Mouse (Mus musculus) skeletal muscle tissue, adult 2 months (tissue): ENCODE measurements around the gene Lgals8.
"Not testable (repeated sequence)": the region's sequence is repeated elsewhere in the genome, so short reads cannot be mapped to it uniquely, and the experiment has no call there.

ENCODE experiments used
- DNase-seq: peaks from one replicate; pipeline ENCODE4 v3.0.0-alpha.2; 2012; ENCODE audit warnings: low read depth, low spot score

The Lgals8 gene

GRCm38 (mm10) chr13:12464844-12465243 lies at the start of gene Lgals8:
Gene Lgals8, minus strand, starts transcription at chr13:12464944.
- no peak for DNase-seq

DNA sequence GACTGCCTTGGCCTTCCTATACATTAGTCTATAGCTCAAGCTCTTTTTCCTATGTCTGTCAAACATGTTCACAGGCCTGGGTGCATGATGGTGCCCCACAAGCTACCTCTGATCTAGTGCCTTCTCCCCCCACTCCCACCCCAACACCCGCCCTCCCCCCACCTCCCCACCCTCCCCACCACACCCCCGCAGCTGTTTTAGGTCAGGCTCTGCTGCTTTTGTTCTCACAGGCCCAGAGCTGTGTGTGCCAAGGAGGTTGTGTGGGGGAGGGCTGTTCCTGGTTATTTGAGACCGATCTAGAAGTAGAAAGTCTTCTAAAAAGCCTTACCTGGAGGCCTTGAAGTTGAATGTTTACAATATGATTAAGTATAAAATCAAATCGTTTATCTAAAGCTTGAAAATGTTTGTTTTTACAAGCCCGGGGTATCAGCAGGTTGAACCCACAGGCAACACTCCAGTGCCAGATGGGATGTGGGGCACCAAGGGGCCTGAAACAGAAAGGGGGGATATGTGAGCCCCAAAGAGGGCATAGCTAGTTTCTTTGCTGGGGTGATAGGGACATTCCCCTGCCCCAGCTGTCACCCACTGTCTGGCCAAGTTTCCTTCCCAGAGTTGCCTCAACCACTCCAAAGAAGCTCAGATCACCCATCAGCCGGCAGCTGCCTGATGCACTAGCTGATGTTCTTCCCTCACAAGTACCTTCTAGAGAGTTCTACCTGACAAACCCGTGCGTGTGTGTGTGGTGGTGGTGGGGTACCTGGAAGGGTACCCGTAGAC lies 46.6 kb upstream of the Lgals8 start:
- no peak for DNase-seq

DNA sequence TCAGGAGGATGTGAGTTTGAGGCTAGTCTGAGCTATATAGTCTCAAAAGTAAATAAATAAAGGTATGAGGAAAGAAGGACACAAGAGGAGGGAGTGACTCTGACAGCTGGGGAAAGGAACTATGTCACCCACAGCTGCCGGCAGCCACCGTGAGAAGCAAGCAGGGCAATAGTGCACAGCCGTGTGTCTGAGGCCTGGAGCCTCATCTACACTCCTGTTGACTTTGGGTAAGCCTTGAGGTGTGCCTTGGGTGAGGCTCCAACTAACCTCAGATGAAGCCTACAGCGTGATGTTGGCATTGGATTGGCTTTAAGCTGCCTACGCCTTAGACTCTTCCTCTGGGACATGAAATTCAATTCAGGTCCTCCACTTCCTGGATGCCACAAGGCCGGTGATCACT lies 45.3 kb upstream of the Lgals8 start:
- no peak for DNase-seq

GRCm38 (mm10) chr13:12507426-12507825 lies 42.7 kb upstream of the Lgals8 start:
- DNase-seq: no peak

GRCm38 (mm10) chr13:12505359-12505758 lies 40.6 kb upstream of the Lgals8 start:
- no peak for DNase-seq

GRCm38 (mm10) chr13:12503238-12503751 lies 38.6 kb upstream of the Lgals8 start:
- no peak for DNase-seq

- DNase-seq: no peak
These were observed 38.0 kb upstream of the Lgals8 start for GRCm38 (mm10) chr13:12502665-12503237.

DNA sequence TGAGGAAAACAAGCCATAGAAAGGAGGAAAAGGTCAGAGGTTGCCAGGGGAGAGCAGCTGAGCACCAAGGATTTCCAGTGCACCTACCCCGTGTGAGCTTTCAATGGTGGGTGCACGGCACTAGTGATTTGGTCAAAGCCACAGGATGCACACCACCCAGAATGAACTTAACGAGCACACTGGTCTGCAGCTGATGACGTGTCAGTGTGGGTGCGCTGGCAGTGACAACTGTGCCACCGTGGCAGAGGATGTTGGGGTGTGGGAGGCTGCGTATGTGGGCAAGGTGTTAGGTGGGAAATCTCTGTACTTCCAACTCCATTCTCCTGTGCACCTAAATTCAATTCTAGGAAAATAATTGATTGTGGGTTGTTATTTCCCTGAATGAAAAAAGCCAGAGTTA lies 34.4 kb upstream of the Lgals8 start:
- no peak for DNase-seq

- DNase-seq: no peak
These were observed 33.1 kb upstream of the Lgals8 start for GRCm38 (mm10) chr13:12497809-12498208.

DNA sequence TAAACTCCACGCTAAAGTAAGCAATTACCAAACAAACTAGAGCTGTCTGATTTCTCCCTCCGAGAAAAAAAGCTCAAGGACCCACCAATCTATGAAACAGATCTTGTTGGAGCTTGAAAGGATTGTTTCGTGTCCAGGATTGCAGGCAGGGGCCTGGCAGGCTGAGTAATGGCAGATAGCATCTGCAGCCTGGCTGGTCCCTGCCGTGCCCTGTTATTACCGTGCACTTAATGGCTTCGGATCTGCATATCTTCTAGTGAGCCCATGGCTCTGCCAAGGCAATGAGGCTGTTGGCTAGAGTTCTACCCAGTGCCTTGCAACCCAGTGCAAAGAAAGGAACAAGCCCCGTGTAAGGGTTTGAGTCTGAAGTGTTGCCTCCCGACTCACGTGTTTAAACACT lies 30.0 kb upstream of the Lgals8 start:
- DNase-seq: no peak

DNA sequence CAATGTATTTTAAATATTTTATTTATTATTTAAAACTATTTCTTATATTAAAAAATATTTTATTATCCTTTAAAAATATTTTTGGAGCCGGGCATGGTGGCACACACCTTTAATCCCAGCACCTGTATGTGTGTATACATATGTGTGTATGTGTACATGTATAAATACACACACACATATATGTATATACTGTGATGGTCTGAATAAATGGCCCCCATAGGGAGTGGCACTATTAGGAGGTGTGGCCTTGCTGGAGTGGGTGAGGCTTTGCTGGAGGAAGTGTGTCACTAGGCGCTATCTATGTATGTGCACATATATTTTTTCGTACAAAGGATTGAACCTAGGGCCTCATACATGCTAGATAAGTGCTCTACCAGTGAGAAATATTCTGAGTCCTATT lies 27.8 kb upstream of the Lgals8 start:
- DNase-seq: no peak

- no peak for DNase-seq
These were observed 20.9 kb upstream of the Lgals8 start for GRCm38 (mm10) chr13:12485640-12486039.

DNA sequence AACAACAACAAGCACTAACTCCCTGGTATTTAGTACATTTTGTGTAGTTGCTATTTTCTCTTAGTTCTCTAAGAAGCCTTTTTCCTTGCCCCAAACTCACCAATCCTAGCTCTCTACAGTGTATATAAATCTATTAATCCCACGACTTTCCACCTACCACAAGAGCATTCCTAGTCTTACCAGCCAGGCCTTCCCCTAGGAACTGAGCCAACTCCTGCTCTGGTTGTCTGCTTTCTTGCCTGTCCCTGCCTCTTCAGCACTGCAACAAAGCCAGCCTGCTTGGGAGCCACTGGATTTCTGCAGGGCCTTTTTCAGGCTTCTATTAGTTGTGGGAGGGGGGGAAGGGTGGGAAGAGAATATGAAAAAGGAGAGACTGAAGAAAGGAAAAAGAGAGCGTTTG lies 20.5 kb upstream of the Lgals8 start:
- no peak for DNase-seq

GRCm38 (mm10) chr13:12479802-12480201 lies 15.1 kb upstream of the Lgals8 start:
- DNase-seq: no peak

DNA sequence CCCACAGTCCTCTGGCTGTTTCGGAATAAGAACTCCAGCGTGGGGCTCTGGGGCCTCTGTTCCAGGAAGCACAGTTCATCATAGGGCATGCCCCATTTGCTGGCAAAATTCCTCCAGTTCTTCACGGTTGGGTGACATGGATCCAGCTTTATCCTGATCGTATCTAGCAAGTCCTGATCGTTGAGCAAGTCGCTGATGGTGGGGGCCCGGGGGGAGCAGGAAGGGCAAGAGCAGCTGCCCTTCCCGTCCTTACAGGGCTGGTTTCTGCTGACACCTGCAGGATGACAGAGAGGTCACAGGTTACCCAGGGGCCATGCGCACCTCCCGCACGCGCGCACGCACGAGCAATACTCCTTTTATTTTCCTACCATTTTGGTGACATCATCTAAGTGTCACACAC lies 13.6 kb upstream of the Lgals8 start:
- no peak for DNase-seq

- DNase-seq: no peak
These were observed 12.1 kb upstream of the Lgals8 start for GRCm38 (mm10) chr13:12476886-12477285.

GRCm38 (mm10) chr13:12475239-12475638 lies 10.5 kb upstream of the Lgals8 start:
- DNase-seq: no peak

DNA sequence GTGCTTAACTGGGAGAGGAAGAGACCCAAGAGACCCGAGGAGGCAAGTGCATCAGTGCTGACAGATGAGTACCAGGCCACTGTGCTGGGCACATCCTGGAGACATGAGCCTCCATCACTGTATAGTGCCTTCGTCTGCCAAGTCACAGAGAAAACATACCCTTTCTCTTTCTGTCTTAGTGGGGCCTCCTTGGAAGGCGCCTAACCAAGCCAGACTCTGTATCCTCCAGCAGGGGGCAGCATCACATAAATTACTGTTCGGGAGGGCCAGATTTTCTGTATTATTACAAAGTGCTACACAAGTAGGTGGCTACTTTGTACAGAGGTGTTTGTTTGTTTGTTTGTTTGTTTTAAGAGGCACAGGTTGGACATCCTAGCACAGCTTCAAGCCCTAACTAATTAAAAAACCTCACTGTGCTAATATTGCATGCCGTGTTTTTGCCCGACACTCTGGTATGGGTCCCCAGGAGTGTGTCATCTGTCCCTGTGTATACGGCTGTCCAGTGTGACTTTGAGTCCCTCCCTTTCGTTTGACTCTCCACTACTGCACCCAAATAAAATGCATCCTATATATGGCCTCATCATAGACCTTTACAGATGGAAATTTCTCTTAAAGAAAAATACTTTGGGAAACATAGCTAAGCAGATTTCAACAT lies 9.1 kb upstream of the Lgals8 start:
- DNase-seq: peak; percentile 24

- peak; percentile 24 for DNase-seq
These were observed 3.7 kb upstream of the Lgals8 start for GRCm38 (mm10) chr13:12468488-12468887.

DNA sequence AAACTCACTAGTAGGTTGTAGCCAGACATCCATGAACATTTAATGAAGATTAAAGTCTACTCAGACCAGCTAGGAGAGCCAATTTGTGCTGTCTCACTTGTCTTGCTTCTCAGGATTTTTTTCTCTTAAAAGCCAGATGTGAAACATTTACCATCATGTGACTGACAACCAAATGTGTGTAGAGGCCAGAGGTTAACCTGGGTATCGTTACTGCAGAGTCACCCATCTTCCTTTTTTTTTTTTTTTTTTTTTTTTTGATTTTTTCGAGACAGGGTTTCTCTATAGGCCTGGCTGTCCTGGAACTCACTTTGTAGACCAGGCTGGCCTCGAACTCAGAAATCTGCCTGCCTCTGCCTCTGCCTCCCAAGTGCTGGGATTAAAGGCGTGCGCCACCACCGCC lies 585 bp downstream of the Lgals8 start:
- DNase-seq: not testable (repeated sequence)

DNA sequence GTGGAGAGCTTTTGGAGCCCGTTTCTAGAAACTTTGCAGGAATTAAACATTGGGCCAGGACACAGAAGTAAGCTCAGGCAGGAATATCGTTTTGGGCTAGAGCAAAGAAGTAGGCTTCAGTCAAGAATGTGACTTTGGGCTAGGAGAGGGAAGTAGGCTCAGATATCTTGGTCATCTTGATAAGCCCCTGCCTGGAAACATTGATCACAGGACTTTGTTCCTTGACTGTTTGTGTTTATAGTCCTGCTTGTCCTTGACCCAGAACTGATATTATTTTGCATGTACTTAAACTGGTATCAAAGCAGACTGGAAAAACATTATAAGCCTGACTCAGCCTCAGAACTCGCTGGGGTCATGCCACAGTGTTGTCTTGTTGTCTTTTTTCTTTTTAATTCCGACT lies 2.1 kb downstream of the Lgals8 start:
- no peak for DNase-seq

DNA sequence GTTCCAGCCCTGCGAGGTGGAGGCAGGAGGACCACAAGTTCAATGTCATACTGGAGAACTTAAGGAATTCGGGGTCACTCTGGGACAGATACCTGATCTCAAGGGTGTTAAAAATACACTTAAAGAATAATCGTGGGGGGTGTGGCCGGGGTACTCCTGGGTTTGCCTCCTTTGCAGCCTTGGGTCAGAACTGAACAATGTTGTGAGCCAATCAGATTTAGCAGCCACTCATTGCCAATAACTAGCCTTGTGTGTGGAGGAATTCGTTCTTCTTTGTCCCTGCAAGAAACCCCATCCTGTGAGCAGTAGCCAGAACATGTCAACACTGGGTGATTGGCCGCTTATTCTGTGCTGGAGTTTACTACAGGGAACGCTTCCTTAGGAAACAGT lies 3.0 kb downstream of the Lgals8 start:
- DNase-seq: peak; percentile 22
